Mouse (Mus musculus) lung, embryonic 14.5 days (tissue): ENCODE results near the gene Upf1. TPM values are rescaled to one million over a fixed set of nuclear protein-coding genes. Genes with fewer than 3 reads are reported as not detected.

Experiments used
- ATAC-seq: fragments of 200-750 bp; cut with Nextera tagmentation; 2 replicates; pipeline ENCODE4 v1.8.0; 2017; ENCODE audit warnings: mild to moderate bottlenecking, moderate TSS enrichment, moderate library complexity; ENCODE audit not compliant: insufficient read depth
- DNase-seq: peaks from one replicate; pipeline ENCODE4 v3.0.0-alpha.2; 2015
- H3K27ac ChIP-seq: fragments of 300-500 bp; sonication (generic); 2 replicates; pipeline ENCODE4 v1.5.1; 2014; ENCODE audit warnings: low read depth, mild to moderate bottlenecking, moderate library complexity
- H3K27me3 ChIP-seq: fragments of 300-500 bp; sonication (generic); 2 replicates; pipeline ENCODE4 v1.6.1; 2014; ENCODE audit warnings: low read length, control low read depth; ENCODE audit not compliant: insufficient read depth
- H3K36me3 ChIP-seq: fragments of 300-500 bp; sonication (generic); 2 replicates; pipeline ENCODE4 v1.6.1; 2014; ENCODE audit warnings: control low read depth; ENCODE audit not compliant: insufficient read depth
- H3K4me1 ChIP-seq: fragments of 300-500 bp; sonication (generic); 2 replicates; pipeline ENCODE4 v1.6.1; 2014; ENCODE audit warnings: antibody characterized with exemption, control low read depth; ENCODE audit not compliant: insufficient read depth
- H3K4me2 ChIP-seq: fragments of 300-500 bp; sonication (generic); 2 replicates; pipeline ENCODE4 v1.6.1; 2014; ENCODE audit warnings: mild to moderate bottlenecking
- H3K4me3 ChIP-seq: fragments of 300-500 bp; sonication (generic); 2 replicates; pipeline ENCODE4 v1.5.1; 2014; ENCODE audit warnings: low read depth, low read length
- H3K9ac ChIP-seq: fragments of 300-500 bp; sonication (generic); 2 replicates; pipeline ENCODE4 v1.6.1; 2014
- H3K9me3 ChIP-seq: fragments of 300-500 bp; sonication (generic); 2 replicates; pipeline ENCODE4 v1.6.1; 2016; ENCODE audit warnings: low read depth, low read length, control low read depth
- CTCF ChIP-seq: IDR thresholded peaks from 2 replicates; pipeline ENCODE4 v1.5.1; 2016; ENCODE audit warnings: antibody characterized with exemption, low read depth
- WGBS: fragments of 180-500 bp; shearing (Covaris S2); extraction: QIAGEN DNeasy Blood & Tissue Kit; methylation state at CpG from one replicate; pipeline ENCODE4 v1.1.7; 2014; 5-methylcytosine and 5-hydroxymethylcytosine counted together
- polyA plus RNA-seq: library from polyadenylated mRNA; unstranded; fragments of >200 nt; fragmentation: Nextera tagmentation; extraction: Ambion mirVana; gene quantifications from 2 replicates; pipeline ENCODE4 v1.2.1, GENCODE M21; 2014

Upf1 gene
- polyA plus RNA-seq, 1 experiment from 2014 or later = 27.2 TPM

- no peaks in the 10 kb centered on the region for H3K9me3 ChIP-seq
- peak overlapping the region; percentile 84 for H3K9ac ChIP-seq
- H3K4me2 ChIP-seq = peak overlapping the region; percentile 75
- peaks cover 13% of the 10 kb centered on the region for H3K4me1 ChIP-seq
- H3K4me3 ChIP-seq = peak overlapping the region; percentile 88
- H3K27me3 ChIP-seq = no peaks in the 10 kb centered on the region
- TF ChIP-seq CTCF = no peak
- H3K27ac ChIP-seq = peak overlapping the region; percentile 31; the same call in 1 of the 2 replicates
- H3K36me3 ChIP-seq = peaks cover 53% of the 10 kb centered on the region
- 4% methylated on average over 16 of the region's 16 CpGs for WGBS
- DNase-seq (no peak), ATAC-seq (no peak; the same call in 1 of the 2 replicates)
Measured at GRCm38 (mm10) chr8:70302901-70303300, 50.2 kb downstream of the Upf1 start.

GRCm38 (mm10) chr8:70302358-70302890 lies 50.7 kb downstream of the Upf1 start, which contains the start of the genes Ddx49 and Cope:
TSS of gene Ddx49 (minus strand) at chr8:70302489.
TSS of gene Cope (plus strand) at chr8:70302518.
- Histone ChIP-seq H3K9ac (peak within 1 kb of the TSS; percentile 84), H3K4me3 (peak within 1 kb of the TSS; percentile 88), H3K4me1 (peaks cover 13% of the 10 kb centered on the region), H3K27me3 (no peaks in the 10 kb centered on the region), H3K4me2 (peak within 1 kb of the TSS; percentile 75), H3K27ac (peak within 1 kb of the TSS; percentile 31; the same call in 1 of the 2 replicates), H3K9me3 (no peaks in the 10 kb centered on the region), H3K36me3 (peaks cover 53% of the 10 kb centered on the region)
- ATAC-seq = peak; percentile 93
- WGBS = under 1% methylated on average over 40 of the region's 40 CpGs
- TF ChIP-seq CTCF = no peak
- peak; percentile 98 for DNase-seq

- Histone ChIP-seq H3K4me2 (no peak overlapping the region; the same call in 1 of the 2 replicates), H3K9ac (no peak overlapping the region), H3K4me1 (peaks cover 13% of the 10 kb centered on the region), H3K27me3 (no peaks in the 10 kb centered on the region), H3K9me3 (no peaks in the 10 kb centered on the region), H3K36me3 (peaks cover 55% of the 10 kb centered on the region), H3K27ac (no peak overlapping the region), H3K4me3 (no peak overlapping the region)
- 78% methylated on average over 3 of the region's 3 CpGs for WGBS
- TF ChIP-seq CTCF = no peak
- DNase-seq = no peak
- ATAC-seq = no peak
Measured at GRCm38 (mm10) chr8:70300881-70301280, 52.2 kb downstream of the Upf1 start.

GRCm38 (mm10) chr8:70293988-70294405 lies 59.1 kb downstream of the Upf1 start:
- no peaks in the 10 kb centered on the region for H3K27me3 ChIP-seq
- 28% methylated on average over 5 of the region's 5 CpGs for WGBS
- H3K4me3 ChIP-seq = no peak overlapping the region
- no peaks in the 10 kb centered on the region for H3K9me3 ChIP-seq
- H3K4me2 ChIP-seq = peak overlapping the region; percentile 27; the same call in 1 of the 2 replicates
- TF ChIP-seq CTCF = no peak
- H3K4me1 ChIP-seq = 0 out of 2 replicates have a peak, but pooled peaks cover 8% of the 10 kb centered on the region
- peaks cover 93% of the 10 kb centered on the region for H3K36me3 ChIP-seq
- no peak overlapping the region for H3K9ac ChIP-seq
- ATAC-seq = peak; percentile 86
- peak overlapping the region; percentile 83; the same call in 1 of the 2 replicates for H3K27ac ChIP-seq
- peak; percentile 90 for DNase-seq

- Histone ChIP-seq H3K9ac (no peak overlapping the region), H3K27me3 (no peaks in the 10 kb centered on the region), H3K36me3 (peaks cover 68% of the 10 kb centered on the region), H3K9me3 (peaks cover 3% of the 10 kb centered on the region; the same call in 1 of the 2 replicates), H3K27ac (no peak overlapping the region), H3K4me2 (no peak overlapping the region), H3K4me1 (no peaks in the 10 kb centered on the region; the same call in 1 of the 2 replicates), H3K4me3 (no peak overlapping the region)
- peak; percentile 48; the same call in 1 of the 2 replicates for TF ChIP-seq CTCF
- ATAC-seq (no peak), DNase-seq (no peak)
- WGBS = 87% methylated on average over 8 of the region's 8 CpGs
Measured at GRCm38 (mm10) chr8:70286737-70287136, 66.3 kb downstream of the Upf1 start.

- no peak overlapping the region for H3K4me2 ChIP-seq
- no peak for DNase-seq
- no peak overlapping the region for H3K4me3 ChIP-seq
- TF ChIP-seq CTCF = no peak
- 95% methylated on average over 15 of the region's 15 CpGs for WGBS
- no peak overlapping the region for H3K9ac ChIP-seq
- H3K9me3 ChIP-seq = peaks cover 3% of the 10 kb centered on the region; the same call in 1 of the 2 replicates
- no peak overlapping the region for H3K27ac ChIP-seq
- H3K4me1 ChIP-seq = no peaks in the 10 kb centered on the region; the same call in 1 of the 2 replicates
- peaks cover 54% of the 10 kb centered on the region for H3K36me3 ChIP-seq
- H3K27me3 ChIP-seq = no peaks in the 10 kb centered on the region
- ATAC-seq = no peak
Measured at GRCm38 (mm10) chr8:70285304-70285703, 67.8 kb downstream of the Upf1 start.

GRCm38 (mm10) chr8:70284421-70284820 lies 68.7 kb downstream of the Upf1 start:
- Histone ChIP-seq H3K27me3 (no peaks in the 10 kb centered on the region), H3K9ac (no peak overlapping the region), H3K36me3 (peaks cover 46% of the 10 kb centered on the region), H3K4me3 (peak overlapping the region; percentile 85), H3K4me1 (no peaks in the 10 kb centered on the region; the same call in 1 of the 2 replicates), H3K9me3 (peaks cover 3% of the 10 kb centered on the region; the same call in 1 of the 2 replicates), H3K27ac (no peak overlapping the region), H3K4me2 (peak overlapping the region; percentile 89)
- DNase-seq (no peak), ATAC-seq (no peak)
- 71% methylated on average over 5 of the region's 5 CpGs for WGBS
- TF ChIP-seq CTCF = no peak
